Mouse (Mus musculus): ENCODE data around the gene Banp.

The Banp gene

GRCm38 (mm10) chr8:121949222-121949800, at the start of gene Banp:
TSS of gene Banp (plus strand) at chr8:121949750.
- DNase-seq (ENCODE audit: extremely low spot score, low read depth, low spot score): no peak

- no peak for DNase-seq (ENCODE audit: extremely low spot score, low read depth, low spot score)
Measured at GRCm38 (mm10) chr8:121901498-121902236, 47.9 kb upstream of the Banp start.

GRCm38 (mm10) chr8:121903977-121904376, 45.6 kb upstream of the Banp start:
- DNase-seq (ENCODE audit: extremely low spot score, low read depth, low spot score): no peak

DNA sequence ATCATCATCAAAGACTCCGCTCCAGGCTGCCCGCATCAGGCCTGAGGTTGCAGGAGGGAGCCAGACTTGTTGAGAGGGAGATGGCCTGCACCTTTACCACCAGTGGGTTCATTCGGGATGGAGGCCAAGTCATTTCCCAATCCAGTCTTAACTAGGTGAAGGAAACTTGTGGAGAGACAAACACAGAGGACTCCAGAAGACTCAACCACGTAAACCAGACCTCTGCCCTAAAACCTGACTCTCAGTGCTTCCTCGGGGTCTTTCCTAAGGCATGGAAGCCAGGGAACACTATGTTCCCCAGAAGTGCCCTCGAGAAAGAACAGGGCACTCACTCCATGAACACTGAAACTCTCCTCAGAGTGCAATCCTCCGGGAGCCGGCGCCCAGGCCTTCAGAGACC, 44.6 kb upstream of the Banp start:
- DNase-seq (ENCODE audit: extremely low spot score, low read depth, low spot score): no peak

DNA sequence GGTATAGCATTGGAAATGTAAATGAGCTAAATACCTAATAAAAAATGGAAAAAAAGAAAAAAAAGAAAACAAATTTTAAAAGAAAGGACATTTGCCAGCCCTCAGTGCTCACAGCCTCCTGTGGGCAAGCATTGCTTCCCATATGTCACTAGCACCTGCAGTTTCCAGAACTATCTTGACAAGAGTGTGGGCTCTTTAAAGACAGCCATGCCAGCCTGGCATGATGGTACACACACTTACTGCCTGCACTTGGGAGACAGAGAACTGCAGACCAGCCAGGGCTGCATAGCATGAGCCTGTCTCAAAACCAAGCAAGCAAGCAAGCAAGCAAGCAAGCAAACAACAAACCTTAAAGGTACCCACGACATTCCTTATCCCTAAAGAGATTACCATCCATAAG, 44.1 kb upstream of the Banp start:
- DNase-seq (ENCODE audit: extremely low spot score, low read depth, low spot score): no peak

GRCm38 (mm10) chr8:121905864-121906263, 43.7 kb upstream of the Banp start:
- DNase-seq (ENCODE audit: extremely low spot score, low read depth, low spot score): no peak

DNA sequence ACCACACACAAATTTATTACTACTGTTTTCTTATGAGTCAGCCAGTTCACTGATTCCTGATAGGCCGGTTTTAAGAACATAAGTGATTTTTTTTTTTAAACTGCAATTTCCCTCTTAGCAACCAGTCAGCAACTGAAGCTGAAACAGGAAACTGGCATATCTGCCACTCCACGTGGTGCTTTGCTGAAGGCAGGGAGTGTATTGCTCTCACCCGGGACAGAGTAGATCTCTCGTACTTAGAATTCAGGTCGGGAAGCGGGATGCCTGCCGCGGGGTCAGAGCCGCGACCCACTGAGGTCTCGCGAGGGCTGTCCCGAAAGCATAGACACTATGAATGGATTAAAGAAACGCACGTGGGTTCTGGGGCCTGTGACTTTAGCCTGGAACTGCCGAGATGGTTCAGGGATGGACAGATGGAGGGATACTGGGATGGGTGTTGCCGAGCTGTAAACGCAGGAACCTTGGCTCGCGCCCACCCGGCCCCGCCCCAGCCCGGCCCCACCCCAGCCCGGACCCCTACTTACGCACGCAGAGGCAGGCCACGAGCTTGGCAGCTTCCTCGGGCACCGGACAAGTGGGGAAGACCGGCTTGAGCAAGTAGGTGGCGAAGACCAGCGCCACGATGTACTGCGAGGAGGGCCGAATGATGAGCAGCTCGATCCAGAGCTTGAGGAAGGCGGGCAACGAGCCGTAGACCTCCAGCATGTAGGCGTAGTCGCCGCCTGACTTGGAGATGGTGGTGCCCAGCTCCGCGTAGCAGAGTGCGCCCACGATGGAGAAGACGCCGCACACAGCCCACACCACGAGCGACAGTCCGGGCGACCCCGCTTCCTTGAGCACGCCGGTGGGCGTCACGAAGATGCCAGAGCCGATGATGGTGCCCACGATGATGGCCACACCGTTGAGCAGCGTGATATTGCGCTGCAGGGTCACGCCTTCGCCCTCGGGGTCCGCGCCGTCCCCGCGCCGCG, 42.7 kb upstream of the Banp start:
- no peak for DNase-seq (ENCODE audit: extremely low spot score, low read depth, low spot score)

- DNase-seq (ENCODE audit: extremely low spot score, low read depth, low spot score): peak; percentile 71
Measured at GRCm38 (mm10) chr8:121907587-121908248, 41.8 kb upstream of the Banp start, which contains the start of gene Slc7a5. TSS of gene Slc7a5 (minus strand) at chr8:121907694.

DNA sequence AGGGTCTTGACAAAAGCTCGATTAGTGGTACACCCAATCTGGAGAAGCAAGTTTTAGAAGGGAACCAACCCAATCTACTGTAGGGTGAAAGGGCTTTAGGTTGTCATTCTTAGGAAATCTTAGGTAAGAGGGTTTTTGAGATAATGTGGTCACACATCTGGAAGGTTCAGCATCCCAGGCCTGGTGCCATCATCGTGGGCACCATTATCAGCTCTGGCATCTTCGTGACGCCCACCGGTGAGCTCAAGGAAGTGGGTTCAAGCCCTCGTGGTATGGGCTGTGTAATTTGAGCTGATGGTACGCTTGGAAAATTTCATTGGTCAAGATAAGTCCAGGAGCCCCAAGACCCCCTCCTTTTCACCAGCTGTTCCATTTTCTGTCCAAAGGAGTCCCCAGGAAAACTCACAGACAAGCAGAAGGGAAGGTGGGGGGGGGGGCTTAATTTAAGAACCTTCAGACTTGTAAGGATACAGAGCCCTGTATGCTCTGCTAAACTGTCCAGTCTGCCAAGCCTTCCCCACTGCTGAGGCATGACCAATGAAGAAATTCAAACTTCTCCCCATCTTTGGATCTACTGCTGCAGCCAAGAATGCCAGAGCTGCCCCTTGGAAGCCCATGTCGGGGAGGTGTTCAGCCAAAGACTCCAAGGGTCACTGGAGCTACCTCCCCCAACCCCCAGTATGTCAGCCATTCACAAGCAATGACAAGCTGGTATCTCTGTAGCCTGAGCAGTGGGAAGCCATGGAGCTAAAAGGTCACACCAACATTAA, 41.0 kb upstream of the Banp start:
- DNase-seq (ENCODE audit: extremely low spot score, low read depth, low spot score): no peak

DNA sequence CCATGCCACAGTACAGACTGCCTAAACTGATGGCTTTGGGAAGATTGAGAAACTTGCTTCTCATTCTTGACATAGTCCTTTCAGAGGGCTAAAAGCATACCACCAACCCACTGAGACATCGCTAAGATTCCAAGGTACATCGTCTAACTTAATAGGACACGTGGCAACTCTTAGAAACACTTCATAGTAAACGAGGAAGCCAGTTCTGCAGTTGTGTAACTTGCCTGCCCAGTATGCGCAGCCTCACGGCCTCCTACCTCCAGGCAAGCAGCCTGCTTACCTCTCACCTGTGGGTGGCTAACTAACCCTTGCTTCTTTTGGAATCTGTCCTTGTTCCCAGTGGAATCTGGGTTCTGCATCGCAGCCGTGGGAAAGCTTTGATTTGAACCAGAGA, 40.4 kb upstream of the Banp start:
- no peak for DNase-seq (ENCODE audit: extremely low spot score, low read depth, low spot score)

- no peak for DNase-seq (ENCODE audit: extremely low spot score, low read depth, low spot score)
Measured at GRCm38 (mm10) chr8:121909663-121910062, 39.9 kb upstream of the Banp start.

GRCm38 (mm10) chr8:121911400-121911799, 38.1 kb upstream of the Banp start:
- DNase-seq (ENCODE audit: extremely low spot score, low read depth, low spot score): no peak

GRCm38 (mm10) chr8:121911987-121912386, 37.6 kb upstream of the Banp start:
- no peak for DNase-seq (ENCODE audit: extremely low spot score, low read depth, low spot score)

- DNase-seq (ENCODE audit: extremely low spot score, low read depth, low spot score): no peak
Measured at GRCm38 (mm10) chr8:121912831-121913230, 36.7 kb upstream of the Banp start.

DNA sequence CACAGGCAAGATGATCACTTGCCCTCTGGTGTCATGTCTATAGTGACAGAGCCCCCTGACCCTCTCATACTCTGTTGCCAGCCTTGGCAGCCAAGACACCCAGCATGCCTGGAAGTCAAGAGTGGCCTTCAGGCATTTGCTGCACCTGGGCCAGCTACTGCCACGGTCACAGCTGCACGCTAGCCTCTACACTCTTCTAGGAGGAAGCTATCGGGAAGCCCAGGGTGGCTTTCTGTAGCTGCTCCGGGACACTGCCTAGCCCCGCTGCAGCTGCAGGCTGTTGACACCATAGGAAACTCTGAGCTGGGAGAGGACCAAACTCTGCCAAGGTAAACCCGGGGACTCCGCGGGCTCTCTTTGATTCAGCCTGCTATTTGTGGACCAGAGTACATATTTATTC, 36.2 kb upstream of the Banp start:
- no peak for DNase-seq (ENCODE audit: extremely low spot score, low read depth, low spot score)

GRCm38 (mm10) chr8:121919158-121919557, 30.4 kb upstream of the Banp start:
- no peak for DNase-seq (ENCODE audit: extremely low spot score, low read depth, low spot score)

DNA sequence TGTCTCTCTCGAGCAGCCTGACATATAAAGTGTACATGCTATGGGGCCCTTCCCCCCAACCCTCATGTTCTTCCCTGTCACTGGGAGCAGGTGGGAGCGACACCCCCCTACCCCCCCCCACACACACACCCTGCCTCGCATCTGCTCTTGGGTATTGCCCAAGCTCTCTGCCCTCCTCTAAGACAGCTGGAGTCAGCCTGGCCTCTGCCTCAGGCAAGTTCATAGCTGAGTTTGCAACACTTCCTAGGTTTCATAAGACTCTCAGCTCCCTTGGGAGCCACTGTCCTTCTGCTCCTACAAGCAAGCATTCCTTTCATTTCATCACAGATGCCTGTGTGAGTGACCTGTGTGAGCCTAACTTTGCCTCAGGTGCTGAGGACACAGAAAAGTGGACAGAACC, 29.8 kb upstream of the Banp start:
- DNase-seq (ENCODE audit: extremely low spot score, low read depth, low spot score): no peak

GRCm38 (mm10) chr8:121921582-121921981, 28.0 kb upstream of the Banp start:
- DNase-seq (ENCODE audit: extremely low spot score, low read depth, low spot score): no peak

- DNase-seq (ENCODE audit: extremely low spot score, low read depth, low spot score): no peak
Measured at GRCm38 (mm10) chr8:121922101-121922500, 27.4 kb upstream of the Banp start.

DNA sequence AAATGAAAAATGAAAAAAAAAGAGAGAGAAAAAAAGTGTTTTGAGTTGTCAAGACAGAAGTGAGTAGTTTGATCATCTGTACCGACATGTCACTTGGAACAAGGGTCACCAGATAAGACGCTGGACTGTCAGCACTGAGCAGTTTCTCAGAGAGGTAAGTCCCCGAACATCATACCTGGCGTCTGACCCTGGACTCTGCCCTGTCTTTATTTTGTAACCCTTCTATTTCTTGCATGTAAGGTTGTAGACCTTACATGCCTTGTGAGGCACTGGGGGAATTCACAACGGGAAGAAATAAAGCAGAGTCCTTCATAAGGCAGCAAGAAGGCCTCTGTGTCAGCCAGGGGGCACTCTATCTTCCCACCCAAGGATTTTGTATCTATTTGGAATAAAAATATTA, 24.9 kb upstream of the Banp start:
- no peak for DNase-seq (ENCODE audit: extremely low spot score, low read depth, low spot score)

Data from hindlimb bud, embryonic 11.5 days (tissue).